Mouse (Mus musculus): ENCODE measurements around the gene Fibcd1.

The Fibcd1 gene

DNA sequence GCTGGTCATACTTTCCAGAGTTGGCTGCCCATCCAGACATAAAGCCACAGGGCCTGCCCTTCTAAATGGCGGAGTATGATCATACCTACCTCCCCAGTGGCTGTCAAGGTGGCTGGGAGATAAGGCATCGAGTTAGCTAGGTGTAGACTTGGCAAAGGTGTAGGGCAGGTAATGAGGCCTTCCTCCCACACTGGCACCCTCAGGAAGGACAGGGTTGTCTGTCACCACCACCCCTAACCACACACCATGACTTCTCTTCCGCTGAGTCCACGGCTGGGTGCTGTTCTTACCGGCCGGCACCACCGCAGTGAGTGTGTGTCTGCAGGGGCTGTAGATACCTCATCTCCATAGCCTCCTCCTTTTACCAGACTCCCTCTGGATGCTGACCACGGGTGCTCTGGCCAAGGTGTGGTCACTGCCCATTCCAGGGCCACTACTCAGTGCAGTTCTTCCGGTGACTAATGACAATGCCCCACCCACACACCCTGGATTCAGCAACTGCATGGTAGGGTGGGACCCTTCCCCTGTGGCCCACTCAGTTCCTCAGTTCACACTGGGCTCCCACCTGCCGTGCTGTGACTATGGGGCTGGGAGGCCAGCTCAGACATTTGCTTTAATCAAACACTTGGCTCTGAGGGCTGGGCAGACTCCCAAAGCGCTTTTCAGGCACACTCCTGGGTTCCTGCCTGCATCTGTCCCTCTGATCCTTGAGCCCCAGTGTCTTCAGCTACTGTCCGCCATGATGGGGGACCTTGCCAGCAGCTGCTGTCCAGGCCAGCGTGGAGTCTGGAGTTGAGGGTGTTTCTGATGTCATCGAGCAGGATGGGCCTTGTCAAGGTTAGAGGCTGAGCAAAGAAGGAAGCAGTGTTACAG lies 34.5 kb downstream of the Fibcd1 start:
- no peak for DNase-seq (ENCODE audit: low spot score in 2 of 2)

- DNase-seq (ENCODE audit: low spot score in 2 of 2), result no peak
These were observed 35.4 kb downstream of the Fibcd1 start, which contains the start of gene Qrfp for GRCm38 (mm10) chr2:31810444-31810843. Gene Qrfp, minus strand, starts transcription at chr2:31810580.

DNA sequence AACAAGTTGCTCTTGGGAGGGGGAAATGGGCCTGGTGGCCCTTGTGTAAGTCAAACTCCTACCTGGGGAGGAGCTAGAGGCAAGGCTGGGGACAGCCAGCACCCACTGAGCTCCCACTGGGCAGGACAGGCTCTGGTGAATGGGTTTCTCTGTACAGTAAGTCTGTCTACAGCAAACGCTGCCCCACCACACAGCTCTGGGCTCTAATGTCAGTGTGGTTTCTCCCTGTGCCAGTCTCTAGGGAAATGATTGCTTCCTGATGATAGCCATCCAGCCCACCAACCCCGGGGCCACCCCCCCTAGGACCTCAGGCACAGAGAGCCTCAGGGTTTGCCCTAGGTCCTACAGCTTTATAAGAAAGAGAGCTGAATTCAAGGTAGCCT lies 36.5 kb downstream of the Fibcd1 start:
- DNase-seq (ENCODE audit: low spot score in 2 of 2), result no peak

GRCm38 (mm10) chr2:31808410-31809357 lies 37.1 kb downstream of the Fibcd1 start:
- DNase-seq (ENCODE audit: low spot score in 2 of 2), result no peak

GRCm38 (mm10) chr2:31806639-31807382 lies 39.0 kb downstream of the Fibcd1 start:
- DNase-seq (ENCODE audit: low spot score in 2 of 2), result no peak

DNA sequence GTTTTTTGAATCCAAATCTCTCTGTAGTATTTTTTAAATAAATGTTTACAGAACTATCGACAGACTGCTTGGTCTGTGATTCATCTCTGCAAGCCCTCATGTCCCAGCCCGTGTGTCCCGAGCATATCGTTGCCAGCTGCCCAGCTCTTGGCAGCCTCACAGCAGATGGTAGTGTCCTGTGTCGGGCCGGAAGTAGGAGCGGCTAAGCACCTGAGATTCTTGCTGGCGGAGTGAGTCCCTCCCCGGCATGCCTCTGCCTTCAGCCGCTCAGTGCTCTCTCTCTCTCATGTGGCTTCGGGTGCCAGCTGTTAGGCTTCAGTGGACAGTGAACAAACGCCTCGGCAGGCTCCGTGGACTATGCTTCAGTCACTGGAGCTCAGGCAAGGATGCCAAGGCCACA lies 42.3 kb downstream of the Fibcd1 start:
- DNase-seq (ENCODE audit: low spot score in 2 of 2), result no peak

DNA sequence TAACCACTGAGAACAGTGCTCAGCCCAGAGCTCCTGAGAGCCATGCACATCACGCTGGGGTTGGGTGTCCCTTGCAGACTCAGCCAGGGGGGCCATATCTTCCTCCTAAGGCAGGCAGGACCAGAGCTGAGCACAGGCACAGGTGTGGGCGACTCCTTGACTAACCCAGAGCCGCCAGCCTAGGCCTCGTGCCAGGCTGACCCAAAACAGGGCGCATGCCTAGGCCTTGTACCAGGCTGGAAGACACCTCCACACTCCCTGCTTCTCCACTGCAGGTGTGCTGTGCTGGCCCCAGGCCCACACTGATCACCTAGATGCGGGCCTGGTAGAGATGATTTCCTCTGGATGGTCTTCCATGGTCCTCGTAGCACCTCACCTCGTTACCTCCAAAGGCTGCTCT lies 43.0 kb downstream of the Fibcd1 start:
- DNase-seq (ENCODE audit: low spot score in 2 of 2), result no peak

- no peak for DNase-seq (ENCODE audit: low spot score in 2 of 2)
These were observed 44.4 kb downstream of the Fibcd1 start for GRCm38 (mm10) chr2:31801416-31801815.

DNA sequence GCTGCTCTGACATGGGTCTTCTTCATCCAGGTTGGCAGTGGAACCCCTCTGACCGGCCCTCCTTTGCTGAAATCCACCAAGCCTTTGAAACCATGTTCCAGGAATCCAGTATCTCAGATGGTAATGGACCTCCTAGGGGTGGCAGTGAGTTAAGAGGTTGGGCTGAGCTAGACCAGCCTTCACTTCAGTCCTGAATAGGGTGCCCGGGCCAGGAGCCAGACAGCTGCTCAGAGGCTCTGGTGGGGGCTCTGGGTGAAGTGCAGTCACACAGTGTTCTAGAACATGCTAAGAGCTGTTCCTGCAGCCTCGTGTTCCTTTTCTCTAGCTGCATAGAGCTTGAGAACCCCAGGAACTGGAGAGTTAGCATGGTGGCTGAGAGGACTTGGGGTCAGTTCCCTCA lies 48.9 kb downstream of the Fibcd1 start:
- DNase-seq (ENCODE audit: low spot score in 2 of 2), result no peak

- no peak for DNase-seq (ENCODE audit: low spot score in 2 of 2)
These were observed 53.2 kb downstream of the Fibcd1 start for GRCm38 (mm10) chr2:31792611-31793010.

GRCm38 (mm10) chr2:31791260-31791659 lies 54.5 kb downstream of the Fibcd1 start:
- DNase-seq (ENCODE audit: low spot score in 2 of 2), result no peak

- no peak for DNase-seq (ENCODE audit: low spot score in 2 of 2)
These were observed 55.0 kb downstream of the Fibcd1 start for GRCm38 (mm10) chr2:31790728-31791251.

GRCm38 (mm10) chr2:31789215-31789614 lies 56.6 kb downstream of the Fibcd1 start:
- no peak for DNase-seq (ENCODE audit: low spot score in 2 of 2)

DNA sequence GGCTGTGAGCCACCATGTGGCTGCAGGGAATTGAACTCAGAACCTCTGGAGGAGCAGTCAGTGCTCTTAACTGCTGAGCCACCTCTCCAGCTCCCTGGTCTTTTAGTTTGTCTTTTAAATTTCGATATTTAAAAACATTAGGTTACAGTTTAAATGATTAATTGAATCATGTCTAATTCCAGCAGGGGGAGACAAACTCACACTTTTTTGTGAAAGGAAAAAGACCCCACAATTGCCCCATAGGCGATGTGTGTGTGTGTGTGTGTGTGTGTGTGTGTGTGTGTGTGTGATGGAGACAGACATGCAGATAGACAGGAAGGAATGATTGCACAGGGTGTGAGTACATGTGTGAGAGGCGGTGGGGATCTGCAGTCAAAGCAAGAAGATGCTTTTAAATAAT lies 57.6 kb downstream of the Fibcd1 start:
- DNase-seq (ENCODE audit: low spot score in 2 of 2), result no peak

DNA sequence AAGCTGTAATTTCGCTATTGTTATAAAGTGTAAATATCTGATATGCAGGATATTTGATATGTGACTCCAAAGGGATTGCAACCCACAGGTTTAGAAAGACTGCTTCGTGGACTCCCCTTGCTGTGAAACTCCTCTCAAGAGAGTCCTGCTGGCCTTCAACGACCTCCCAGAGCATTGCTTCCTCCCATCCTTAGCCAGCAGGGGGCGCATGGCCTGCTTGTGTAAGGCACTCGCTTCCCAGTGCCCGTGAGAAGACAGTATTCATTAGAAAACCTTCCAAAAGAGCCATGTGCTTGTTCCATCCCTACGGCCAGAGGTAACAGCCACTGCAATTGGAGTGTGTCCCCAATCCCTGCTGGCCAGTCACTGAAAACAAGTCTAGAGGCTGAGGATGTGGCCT lies 58.8 kb downstream of the Fibcd1 start:
- DNase-seq (ENCODE audit: low spot score in 2 of 2), result peak; percentile 57 to 85

DNA sequence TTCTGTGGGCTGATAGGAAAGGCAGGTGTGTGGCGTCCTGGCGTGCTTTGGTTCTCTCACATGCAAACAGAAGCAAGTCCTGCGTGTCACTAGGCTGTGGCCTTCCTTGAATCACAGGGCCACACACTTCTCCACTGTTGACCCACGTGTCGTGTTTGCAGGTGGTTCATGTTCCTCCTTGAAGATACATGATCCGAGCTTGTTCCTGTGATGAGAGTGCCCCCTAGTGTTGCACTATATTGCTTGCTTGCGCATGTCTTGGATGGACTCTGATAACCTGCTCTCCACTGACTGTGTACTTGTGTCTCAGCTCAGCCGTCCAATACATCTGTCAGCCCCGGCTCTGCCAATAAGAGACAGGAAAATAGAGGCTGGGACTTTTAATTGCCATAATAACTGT lies 60.7 kb downstream of the Fibcd1 start:
- peak; percentile 67 to 87 for DNase-seq (ENCODE audit: low spot score in 2 of 2)

DNA sequence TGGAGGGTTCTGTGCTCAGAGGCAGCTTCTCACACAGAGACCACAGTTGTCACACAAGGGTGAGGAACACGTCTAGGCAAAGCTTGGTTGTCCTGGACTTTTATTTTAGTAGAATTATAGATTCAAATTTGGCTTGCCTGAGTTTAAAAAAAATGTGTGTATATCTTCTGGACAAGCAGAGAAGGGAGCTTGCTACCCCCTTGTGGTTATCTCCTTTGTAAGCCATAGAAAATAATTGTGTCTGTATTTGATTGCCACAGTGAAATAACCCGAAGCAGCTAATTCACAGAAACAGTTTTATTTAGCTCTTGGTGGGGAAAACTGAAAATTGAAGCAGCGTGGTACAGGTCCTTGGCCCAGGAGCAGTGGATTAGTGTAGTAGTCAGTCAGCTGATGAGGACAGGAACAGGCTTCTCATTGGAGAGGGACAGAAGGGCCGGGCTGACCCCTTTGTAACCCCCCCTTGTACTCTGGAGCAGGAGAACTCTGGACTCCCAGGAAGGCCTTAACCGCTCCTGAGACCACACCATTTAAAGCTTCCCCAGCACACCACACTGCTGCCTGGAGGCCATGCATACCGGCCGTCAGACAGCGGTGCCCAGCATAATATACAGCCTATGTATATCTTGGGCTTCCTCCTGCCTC lies 62.7 kb downstream of the Fibcd1 start:
- DNase-seq (ENCODE audit: low spot score in 2 of 2), result no peak

DNA sequence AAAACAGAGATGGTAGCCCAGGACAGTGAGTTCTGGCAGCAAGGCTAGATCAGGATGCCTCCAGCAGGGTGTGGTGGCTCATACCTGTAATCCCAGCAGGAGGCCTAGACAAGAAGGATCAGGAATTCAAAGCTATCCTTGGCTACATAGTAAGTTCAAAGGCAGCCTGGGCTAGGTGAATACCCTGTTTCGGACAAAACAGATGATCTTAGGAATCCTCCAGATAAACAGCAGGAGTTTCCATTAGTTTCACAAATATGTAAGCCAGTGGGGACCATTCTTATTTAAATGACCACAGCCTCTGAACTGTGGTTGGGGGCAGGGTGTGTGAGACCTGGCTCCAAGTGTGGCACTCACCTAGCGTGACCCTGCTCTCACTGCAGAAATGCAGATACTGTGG lies 66.5 kb downstream of the Fibcd1 start:
- DNase-seq (ENCODE audit: low spot score in 2 of 2), result no peak

GRCm38 (mm10) chr2:31776479-31776878 lies 69.3 kb downstream of the Fibcd1 start:
- no peak for DNase-seq (ENCODE audit: low spot score in 2 of 2)

DNA sequence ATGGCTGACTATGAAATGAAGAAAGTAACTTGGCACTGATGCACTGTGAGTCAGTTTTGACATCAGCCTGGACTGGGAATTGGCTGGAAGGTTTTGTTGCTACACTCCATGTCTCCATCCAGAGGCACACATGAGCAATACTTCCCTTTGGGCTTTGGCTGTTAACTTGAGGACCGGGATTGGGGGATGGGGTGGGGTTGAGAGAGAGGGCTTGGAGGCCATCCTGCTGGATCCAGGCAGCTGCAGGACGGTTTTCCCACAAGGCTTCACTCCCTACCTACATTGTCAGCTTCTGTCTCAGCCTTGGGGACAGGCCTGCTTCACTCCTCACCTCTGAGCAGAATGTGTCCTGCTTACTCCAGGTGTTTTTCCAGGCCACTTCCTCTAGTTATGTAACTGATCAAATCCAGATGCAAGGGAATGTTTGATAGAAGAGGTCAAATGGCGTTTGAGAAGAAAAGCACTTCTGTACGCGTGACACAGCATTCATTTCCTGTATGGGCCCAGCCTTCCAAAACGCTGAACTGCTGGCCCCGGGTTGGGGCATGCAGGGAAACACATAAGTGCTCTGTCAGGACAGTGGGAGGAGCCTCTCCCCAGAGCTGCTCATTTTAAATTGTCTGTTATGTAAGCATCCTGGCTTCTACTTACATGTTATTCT lies 74.9 kb downstream of the Fibcd1 start:
- DNase-seq (ENCODE audit: low spot score in 2 of 2), result peak; percentile 39 to 47
